Mouse (Mus musculus): ENCODE measurements around the gene Enkur.
A peak's percentile ranks its signal among the peaks of the same experiment; 100 is the strongest.

The Enkur gene

DNA sequence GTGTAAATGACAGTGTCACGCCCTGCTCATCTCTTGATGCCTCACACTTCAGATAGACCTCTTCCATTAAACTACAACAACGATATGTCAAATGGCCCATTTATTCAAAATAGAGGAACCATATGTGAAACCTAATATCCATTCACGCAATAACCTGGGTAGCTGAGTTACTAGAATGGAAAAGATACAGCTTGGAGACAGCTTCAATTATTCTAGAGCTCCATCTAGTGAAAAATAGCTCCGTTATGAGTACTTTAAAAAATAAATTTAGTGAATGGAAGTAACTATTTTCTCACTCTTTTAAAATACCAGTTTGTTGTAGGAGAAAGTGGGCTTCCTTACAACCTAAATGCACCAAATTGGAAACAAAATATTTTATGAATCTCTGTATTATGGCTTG, 16.6 kb downstream of the Enkur start:
- peak; percentile 29 for DNase-seq (ENCODE audit: low spot score)

DNA sequence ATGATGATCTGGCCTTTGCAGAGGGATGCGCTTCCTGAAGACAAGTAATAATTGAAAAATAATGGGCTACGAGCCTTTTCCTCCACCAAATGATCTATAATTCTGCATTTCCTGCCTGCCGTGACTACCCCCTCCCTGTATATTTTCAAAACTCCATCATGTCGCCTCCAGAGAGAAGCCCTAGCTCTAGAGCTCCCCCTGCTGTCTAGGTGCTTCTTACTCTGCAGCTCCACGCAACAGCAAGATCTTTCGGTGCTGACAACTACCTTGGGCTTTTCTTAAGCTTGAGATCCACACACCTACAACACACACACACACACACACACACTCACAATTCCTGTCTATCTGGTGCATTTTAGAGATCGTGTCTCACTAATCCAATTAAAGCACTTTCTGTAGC, 17.6 kb downstream of the Enkur start:
- peak; percentile 73 for DNase-seq (ENCODE audit: low spot score)

DNA sequence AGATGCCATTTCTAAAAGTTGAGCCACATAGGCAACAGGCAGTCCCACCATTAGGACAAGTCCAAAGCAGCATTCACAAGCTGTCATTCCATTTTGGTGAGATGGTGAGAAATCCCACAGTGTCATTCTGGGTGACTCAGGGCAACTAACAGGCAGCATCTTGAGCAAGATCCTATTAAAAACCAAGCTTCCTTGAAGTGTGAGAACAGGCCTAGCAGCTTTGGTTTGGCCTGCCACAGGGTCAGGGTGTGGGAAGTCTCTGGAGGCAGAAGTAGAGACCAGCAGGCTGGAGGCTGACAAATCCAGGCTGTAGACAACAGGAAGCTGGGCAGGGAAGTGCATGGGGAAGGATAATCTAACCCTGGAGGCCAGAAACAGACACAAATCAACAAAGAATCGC, 22.4 kb downstream of the Enkur start:
- DNase-seq (ENCODE audit: low spot score): peak; percentile 24

DNA sequence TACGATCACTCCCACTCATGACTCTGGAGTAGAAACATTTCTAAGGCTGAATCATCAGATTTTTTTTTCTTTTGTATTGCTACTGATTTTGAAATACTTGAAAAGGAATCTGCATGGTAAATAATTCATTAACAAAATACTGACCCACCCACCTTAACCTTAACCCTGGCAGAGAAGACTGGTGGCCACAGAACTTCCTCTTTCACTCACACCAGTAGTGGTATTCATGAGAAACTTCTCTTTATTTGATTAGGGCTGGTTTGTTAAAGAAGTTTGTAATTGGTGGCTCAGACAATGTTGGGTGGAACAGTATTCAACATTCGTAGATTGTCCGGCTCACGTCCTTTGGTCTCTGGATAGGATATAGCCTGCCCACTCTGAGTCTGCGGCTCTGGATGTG, 26.0 kb downstream of the Enkur start:
- no peak for DNase-seq (ENCODE audit: low spot score)

DNA sequence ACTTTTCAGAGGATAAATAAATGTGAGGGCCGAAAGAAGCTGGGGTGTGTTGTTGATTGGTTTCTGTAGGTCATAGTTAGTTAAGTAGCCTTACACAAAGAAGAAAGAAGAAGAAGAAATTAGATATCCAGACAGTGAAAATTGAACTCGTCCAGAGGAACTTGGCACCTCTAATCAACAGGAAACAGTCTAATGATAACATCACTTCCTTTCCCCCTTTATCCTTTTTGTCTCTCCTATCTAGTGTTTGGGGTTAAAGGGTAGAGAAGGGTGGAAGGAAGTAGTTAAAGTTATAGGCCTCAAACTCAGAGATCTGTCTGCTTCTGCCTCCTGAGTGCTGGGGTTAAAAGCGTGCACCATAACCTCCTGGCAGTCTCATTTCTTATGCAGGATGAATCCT, 32.4 kb downstream of the Enkur start:
- no peak for DNase-seq (ENCODE audit: low spot score)

DNA sequence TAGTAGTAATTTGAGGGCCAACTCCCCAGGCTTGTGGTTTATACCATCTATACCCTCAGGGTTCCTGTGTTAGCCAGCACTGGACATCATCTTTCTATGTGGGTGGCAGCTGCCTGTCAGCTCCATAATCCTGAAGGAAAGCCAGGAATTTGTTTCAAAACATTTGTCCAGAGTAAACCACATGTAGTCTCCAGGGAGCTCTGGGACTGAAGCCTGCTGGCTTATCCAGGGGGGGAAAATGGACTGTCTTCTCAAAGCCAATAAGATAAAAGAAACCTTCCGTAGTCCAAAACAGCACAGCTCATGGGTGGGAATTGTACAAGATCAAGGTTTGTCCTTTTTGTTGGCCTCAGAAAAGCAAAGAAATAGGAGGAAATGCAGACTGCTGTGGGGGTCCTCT, 37.2 kb downstream of the Enkur start:
- peak; percentile 84 for DNase-seq (ENCODE audit: low spot score)

DNA sequence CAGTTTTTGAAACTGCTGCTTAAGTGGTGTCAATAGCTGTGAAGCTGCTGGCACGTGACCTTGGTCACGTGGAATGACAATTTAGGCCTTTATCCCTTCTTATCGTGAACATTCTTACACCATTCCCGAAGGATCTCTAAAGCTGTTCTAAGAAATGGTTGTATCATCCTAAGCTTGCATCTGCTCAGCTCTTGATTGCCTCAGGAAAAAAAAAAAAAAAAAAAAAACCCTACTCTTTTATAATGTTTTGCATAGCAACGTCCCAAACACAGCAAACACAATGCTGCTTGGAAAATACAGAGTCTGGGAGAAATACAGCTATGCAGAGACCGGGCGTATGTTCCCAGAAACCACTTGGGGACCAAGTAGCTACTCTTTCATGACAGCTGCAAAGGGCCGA, 40.9 kb downstream of the Enkur start:
- peak; percentile 5 for DNase-seq (ENCODE audit: low spot score)

DNA sequence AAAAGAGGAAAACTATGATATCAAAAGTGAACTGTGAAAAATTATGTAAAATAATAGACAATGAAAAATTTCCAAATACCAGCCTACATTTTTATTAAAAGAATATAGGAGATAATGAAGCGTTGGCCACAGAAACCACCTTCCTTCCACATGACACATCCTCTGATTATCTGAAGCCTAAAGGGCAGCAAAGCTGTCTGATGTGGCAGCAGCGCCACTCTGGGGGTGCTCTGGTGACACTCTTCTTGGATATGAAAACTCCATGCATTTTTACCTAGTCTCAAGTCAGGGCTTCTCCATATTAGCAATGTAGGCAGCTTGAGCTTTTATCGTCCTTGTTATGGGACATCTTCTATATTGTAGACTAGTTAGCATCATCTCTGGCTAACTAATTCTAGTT, 51.7 kb downstream of the Enkur start:
- no peak for DNase-seq (ENCODE audit: low spot score)

DNA sequence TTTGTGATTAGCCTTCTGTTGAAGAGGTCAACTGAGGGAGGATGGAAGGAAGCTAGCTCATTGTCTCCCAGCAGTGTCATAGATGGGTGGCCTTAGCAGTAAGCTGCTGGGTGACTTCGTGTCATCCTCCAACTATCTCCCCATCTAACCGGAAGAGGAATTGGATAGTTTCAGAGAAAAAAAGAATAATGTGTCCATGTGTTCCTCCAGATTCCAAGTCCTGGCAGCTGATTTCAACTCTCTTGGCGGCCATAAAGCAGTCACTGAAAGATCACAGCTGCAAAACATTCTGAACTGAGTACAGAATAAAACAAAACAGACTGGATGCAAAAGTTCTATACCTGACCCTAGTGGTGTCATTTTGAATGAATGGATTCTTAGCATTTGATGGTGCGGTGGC, 58.0 kb downstream of the Enkur start:
- DNase-seq (ENCODE audit: low spot score): peak; percentile 13

DNA sequence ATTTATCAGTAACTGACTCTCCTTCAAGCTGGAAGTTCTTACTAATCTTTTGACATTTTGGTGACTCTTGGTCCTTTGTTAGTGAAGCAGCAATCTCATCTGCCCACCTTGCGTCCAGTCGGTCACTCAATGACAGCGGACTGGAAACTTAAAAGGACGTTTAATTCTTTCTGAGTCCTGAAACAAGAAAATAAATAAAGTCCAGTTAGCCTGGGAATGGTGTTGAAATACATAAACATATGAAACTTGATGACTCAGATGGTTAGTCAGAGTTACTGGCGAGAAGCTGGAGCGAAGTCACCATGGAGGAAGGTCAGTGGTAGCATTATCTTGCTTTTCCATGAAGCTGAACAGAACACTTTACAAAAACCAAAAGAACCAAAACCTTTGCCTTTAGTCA, 58.7 kb downstream of the Enkur start:
- DNase-seq (ENCODE audit: low spot score): peak; percentile 42

DNA sequence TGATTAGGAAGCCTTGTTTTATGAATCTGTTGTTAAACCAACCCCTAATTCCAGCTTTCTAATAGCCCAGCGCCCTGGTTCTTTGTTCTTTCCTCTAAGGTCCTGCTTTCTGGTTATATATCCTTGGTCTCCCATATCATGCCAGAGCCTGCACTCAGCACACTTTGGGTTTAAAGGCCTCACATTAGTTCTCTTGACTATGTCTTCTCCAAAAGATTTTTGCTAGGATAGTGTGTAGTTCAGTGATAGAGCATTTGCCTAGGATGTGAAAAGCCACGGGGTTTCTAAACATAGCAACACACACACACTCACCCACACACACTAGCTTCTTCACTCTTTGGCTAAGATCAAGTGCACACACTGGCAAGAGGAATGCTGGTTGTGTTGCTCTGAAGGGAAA, 62.5 kb downstream of the Enkur start:
- DNase-seq (ENCODE audit: low spot score): no peak

DNA sequence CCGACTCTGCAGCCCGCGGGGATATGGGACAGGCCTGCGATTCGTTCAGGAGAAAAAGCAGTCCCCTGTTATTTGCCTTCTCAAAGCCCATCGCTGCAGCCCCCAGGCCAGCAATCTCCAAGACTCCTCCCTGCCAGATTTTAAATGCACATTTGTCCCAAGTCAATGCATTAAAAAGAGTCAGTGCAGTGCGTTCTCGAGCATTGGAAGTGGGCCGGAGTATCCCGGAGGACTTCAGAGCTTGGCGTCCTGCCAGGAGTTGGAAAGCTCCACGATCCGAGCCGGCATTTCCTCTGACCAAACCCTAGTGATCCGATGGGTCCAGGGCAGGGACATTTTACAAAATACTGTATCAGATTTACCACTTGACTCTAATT, 63.0 kb downstream of the Enkur start:
- peak; percentile 45 for DNase-seq (ENCODE audit: low spot score)

DNA sequence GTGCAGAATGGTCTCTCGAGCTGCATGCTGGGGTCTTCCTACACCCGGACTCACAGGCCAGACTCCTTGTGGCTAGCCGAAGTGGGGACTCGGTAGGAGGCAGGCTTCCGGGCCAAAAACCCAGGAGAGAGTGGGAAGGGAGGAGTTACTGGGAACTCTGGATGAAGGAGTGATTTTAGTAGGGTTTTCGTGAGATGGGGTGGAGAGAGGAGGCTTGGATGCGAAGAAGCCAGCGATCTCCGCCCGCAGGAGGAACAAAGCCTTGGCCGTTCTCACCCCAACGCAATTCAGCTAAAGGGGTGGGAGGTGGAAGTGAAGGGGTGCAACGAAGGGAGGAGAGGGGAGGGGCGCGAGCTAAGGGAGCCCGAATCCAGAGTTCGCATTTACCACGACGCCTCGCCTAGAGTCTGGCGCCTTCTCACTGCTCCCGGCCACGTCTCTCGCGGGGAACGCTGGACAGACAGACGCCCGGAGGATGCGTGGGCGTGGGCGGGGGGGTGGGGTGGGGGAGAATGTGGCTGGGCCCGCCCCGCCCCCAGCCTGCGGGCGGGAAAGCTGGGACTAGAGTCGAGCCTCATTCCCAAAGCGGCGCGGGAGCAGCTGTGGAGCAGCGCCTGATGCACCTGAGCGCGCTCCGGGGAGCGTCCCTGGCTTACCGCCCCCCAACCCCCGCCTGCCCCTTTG, 63.5 kb downstream of the Enkur start:
- no peak for DNase-seq (ENCODE audit: low spot score)

DNA sequence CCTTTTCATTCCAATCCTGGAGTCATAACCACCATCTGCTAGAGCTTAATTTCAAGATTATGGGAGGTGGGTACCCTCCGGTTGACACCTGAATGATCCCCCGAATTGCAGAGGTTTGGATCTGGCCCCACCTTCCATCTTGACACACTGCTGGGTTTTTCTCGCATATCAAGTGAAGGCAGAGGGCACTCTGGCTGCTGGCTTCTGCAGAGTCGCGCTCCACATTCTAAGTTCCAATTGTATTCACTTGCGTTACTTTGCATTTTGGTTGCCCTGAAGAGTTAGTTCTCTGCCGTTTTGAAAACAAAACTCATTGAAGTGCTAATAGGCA, 64.0 kb downstream of the Enkur start:
- DNase-seq (ENCODE audit: low spot score): no peak
